Mouse (Mus musculus) lung, adult 2 months (tissue): Measurements from ENCODE around the gene Rrp36. TPM values are rescaled to one million over a fixed set of nuclear protein-coding genes. Genes with fewer than 3 reads are reported as not detected.

Experiments
- DNase-seq: peaks from one replicate; pipeline ENCODE4 v3.0.0; 2022
- H3K4me1 ChIP-seq: fragments of 200-500 bp; 2 replicates; pipeline ENCODE4 v1.6.1; 2011; ENCODE audit warnings: low read length; ENCODE audit not compliant: control insufficient read depth, insufficient read depth
- H3K4me3 ChIP-seq: fragments of 200-500 bp; replicated peaks from 2 replicates; pipeline ENCODE3; 2011; ENCODE audit warnings: low read depth, mild to moderate bottlenecking, control low read depth, low read length; ENCODE audit errors: extremely low read depth
- CTCF ChIP-seq: fragments of 200-500 bp; IDR thresholded peaks from 2 replicates; pipeline ENCODE4 v1.5.1; 2011; ENCODE audit warnings: mild to moderate bottlenecking, low read length, control low read depth; ENCODE audit not compliant: insufficient read depth
- POLR2A ChIP-seq: fragments of 200-500 bp; IDR thresholded peaks from 2 replicates; pipeline ENCODE4 v1.6.1; 2011; ENCODE audit warnings: low read depth, mild to moderate bottlenecking, control low read depth, low read length, borderline replicate concordance; ENCODE audit errors: extremely low read depth
- WGBS: fragments of 180-500 bp; shearing (Covaris S2); methylation state at CpG from one replicate; pipeline ENCODE4 v1.1.7; 2018; 5-methylcytosine and 5-hydroxymethylcytosine counted together
- polyA plus RNA-seq: library from polyadenylated mRNA; depleted of rRNA; stranded (reverse); fragments of >200 nt; gene quantifications from 2 replicates; pipeline ENCODE4 v1.2.3, GENCODE M21; 2012

Gene Rrp36
- polyA plus RNA-seq, 1 experiment, result 30.8 TPM

- DNase-seq, result no peak
- H3K4me3 ChIP-seq, result peak overlapping the region; percentile 85
- TF ChIP-seq CTCF, result no peak
- TF ChIP-seq POLR2A, result peak; percentile 48; the same call in 1 of the 2 replicates
- 0 out of 2 replicates have a peak, but pooled peaks cover 2% of the 10 kb centered on the region for H3K4me1 ChIP-seq
- 26% methylated on average over 12 of the region's 12 CpGs for WGBS
These were observed 44.3 kb downstream of the Rrp36 start for GRCm38 (mm10) chr17:46629685-46630441.

GRCm38 (mm10) chr17:46628791-46629684 lies 45.1 kb downstream of the Rrp36 start, which contains the start of gene Ptk7:
Gene Ptk7, minus strand, starts transcription at chr17:46629504.
- peak; percentile 67 for DNase-seq
- Histone ChIP-seq H3K4me3 (peak within 1 kb of the TSS; percentile 85), H3K4me1 (peaks cover 7% of the 10 kb centered on the region)
- no peak for TF ChIP-seq POLR2A
- 1% methylated on average over 60 of the region's 90 CpGs for WGBS

DNA sequence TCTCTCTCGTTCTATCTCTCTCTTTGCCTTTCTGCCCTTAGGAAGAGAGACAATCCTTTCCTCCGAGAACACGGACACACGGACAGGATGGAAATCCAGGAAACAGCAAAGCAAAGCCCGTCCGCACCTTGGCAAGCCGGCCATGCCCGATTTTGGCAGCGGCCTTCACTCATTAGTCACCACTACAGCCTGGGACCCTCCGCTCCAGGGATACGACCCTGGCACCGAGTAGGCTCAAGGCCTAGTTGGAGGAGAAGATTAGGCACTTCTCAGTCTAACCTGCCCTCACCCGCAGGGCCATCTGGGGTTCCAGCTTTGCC lies 45.7 kb downstream of the Rrp36 start:
- no peak for TF ChIP-seq POLR2A
- no peak for DNase-seq
- WGBS, result 2% methylated on average over 13 of the region's 13 CpGs
- peaks cover 9% of the 10 kb centered on the region for H3K4me1 ChIP-seq
- H3K4me3 ChIP-seq, result peak overlapping the region; percentile 85

GRCm38 (mm10) chr17:46627409-46627808 lies 46.7 kb downstream of the Rrp36 start:
- DNase-seq, result no peak

DNA sequence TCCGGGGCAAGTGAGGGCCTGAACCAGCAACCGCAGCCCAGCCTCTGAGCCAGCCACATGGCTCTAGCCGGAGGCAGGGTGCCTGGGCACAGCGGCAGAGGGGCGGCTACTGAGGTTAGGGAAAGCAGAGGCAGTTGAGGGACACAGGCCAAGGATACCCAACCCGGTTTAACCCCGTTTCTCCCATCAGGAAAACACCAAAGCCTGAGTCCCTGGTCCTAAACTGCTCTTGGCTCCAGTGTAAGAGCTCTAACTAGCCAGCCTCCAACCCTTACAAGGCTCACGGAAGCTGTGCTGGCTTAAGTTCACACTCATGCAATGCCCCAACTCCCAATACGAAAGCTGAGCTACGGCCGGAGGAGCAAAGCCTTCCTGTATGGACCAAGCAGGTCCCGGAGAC lies 49.6 kb downstream of the Rrp36 start:
- TF ChIP-seq POLR2A, result no peak
- TF ChIP-seq CTCF, result no peak
- WGBS, result 48% methylated on average over 12 of the region's 12 CpGs
- Histone ChIP-seq H3K4me1 (peaks cover 15% of the 10 kb centered on the region), H3K4me3 (no peak overlapping the region)
- DNase-seq, result no peak

More at GRCm38 (mm10) chr17:46627409-46627808, 46.7 kb downstream of the Rrp36 start:
- Histone ChIP-seq H3K4me3 (no peak overlapping the region), H3K4me1 (peaks cover 9% of the 10 kb centered on the region)
- TF ChIP-seq POLR2A (peak; percentile 19; the same call in 1 of the 2 replicates), CTCF (no peak)
- WGBS, result 57% methylated on average over 6 of the region's 6 CpGs

- WGBS, result 9% methylated on average over 10 of the region's 10 CpGs
- no peak for DNase-seq
- TF ChIP-seq POLR2A (no peak), CTCF (no peak)
- H3K4me3 ChIP-seq, result no peak overlapping the region
- H3K4me1 ChIP-seq, result peaks cover 19% of the 10 kb centered on the region
These were observed 50.2 kb downstream of the Rrp36 start for GRCm38 (mm10) chr17:46623819-46624557.

- no peak for DNase-seq
- Histone ChIP-seq H3K4me1 (peaks cover 19% of the 10 kb centered on the region), H3K4me3 (no peak overlapping the region)
- no peak for TF ChIP-seq POLR2A
- TF ChIP-seq CTCF, result no peak
- WGBS, result 54% methylated on average over 11 of the region's 11 CpGs
These were observed 51.9 kb downstream of the Rrp36 start for GRCm38 (mm10) chr17:46622269-46622668.

- peaks cover 19% of the 10 kb centered on the region for H3K4me1 ChIP-seq
These were observed 52.8 kb downstream of the Rrp36 start for GRCm38 (mm10) chr17:46621324-46621723.

More at GRCm38 (mm10) chr17:46621324-46621723, 52.8 kb downstream of the Rrp36 start:
- no peak overlapping the region for H3K4me3 ChIP-seq
- no peak for DNase-seq
- TF ChIP-seq CTCF, result no peak
- no peak for TF ChIP-seq POLR2A
- 19% methylated on average over 15 of the region's 15 CpGs for WGBS
